Mouse (Mus musculus): Measurements from ENCODE around the gene Slc22a18.

Slc22a18 gene

GRCm38 (mm10) chr7:143473347-143474101, at the start of gene Slc22a18:
TSS of gene Slc22a18 (plus strand) at chr7:143473736.
- DNase-seq (ENCODE audit: low read depth, low spot score): no peak

DNA sequence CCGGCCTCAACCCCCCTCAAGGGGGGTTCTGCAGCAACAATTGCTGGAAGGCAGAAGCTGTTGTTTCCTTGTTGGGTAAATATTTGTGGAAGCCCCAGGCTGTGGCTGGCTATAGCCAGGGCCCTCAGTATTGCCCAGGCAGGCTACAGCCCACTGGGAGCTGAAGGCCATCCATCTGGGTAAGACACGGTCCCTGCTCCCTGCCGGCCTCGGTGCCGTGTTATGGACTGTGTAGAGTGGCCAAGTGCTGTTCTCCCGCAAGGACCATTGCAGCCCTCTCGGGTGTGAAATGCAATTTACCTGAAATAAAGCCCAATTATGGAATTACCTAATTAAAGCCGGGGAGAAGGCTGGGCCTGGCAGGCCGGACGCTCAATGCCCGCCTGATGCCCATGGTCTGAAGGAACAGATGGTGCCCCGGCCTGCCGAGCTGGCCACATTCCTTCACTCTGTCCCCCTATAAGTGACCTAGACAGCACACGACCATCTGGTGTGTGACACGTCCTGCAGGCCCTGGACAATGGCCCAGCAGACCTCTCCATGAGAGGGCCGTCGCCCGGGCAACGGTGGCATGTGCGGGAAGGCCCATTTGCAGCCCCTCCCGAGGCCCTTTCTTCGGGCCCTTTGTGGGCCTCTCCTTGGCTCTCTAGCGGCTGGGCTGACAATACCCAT, 45.3 kb upstream of the Slc22a18 start:
- no peak for DNase-seq (ENCODE audit: low read depth, low spot score)

GRCm38 (mm10) chr7:143428814-143429499, 44.6 kb upstream of the Slc22a18 start:
- DNase-seq (ENCODE audit: low read depth, low spot score): no peak

GRCm38 (mm10) chr7:143432631-143433030, 40.9 kb upstream of the Slc22a18 start:
- DNase-seq (ENCODE audit: low read depth, low spot score): no peak

GRCm38 (mm10) chr7:143433331-143433730, 40.2 kb upstream of the Slc22a18 start:
- no peak for DNase-seq (ENCODE audit: low read depth, low spot score)

- DNase-seq (ENCODE audit: low read depth, low spot score): no peak
Measured at GRCm38 (mm10) chr7:143437231-143437893, 36.2 kb upstream of the Slc22a18 start.

- no peak for DNase-seq (ENCODE audit: low read depth, low spot score)
Measured at GRCm38 (mm10) chr7:143437894-143438581, 35.5 kb upstream of the Slc22a18 start.

GRCm38 (mm10) chr7:143438965-143439364, 34.6 kb upstream of the Slc22a18 start:
- no peak for DNase-seq (ENCODE audit: low read depth, low spot score)

- DNase-seq (ENCODE audit: low read depth, low spot score): no peak
Measured at GRCm38 (mm10) chr7:143444580-143444954, 29.0 kb upstream of the Slc22a18 start.

- no peak for DNase-seq (ENCODE audit: low read depth, low spot score)
Measured at GRCm38 (mm10) chr7:143444955-143445648, 28.4 kb upstream of the Slc22a18 start.

GRCm38 (mm10) chr7:143445651-143446460, 27.7 kb upstream of the Slc22a18 start:
- DNase-seq (ENCODE audit: low read depth, low spot score): no peak

DNA sequence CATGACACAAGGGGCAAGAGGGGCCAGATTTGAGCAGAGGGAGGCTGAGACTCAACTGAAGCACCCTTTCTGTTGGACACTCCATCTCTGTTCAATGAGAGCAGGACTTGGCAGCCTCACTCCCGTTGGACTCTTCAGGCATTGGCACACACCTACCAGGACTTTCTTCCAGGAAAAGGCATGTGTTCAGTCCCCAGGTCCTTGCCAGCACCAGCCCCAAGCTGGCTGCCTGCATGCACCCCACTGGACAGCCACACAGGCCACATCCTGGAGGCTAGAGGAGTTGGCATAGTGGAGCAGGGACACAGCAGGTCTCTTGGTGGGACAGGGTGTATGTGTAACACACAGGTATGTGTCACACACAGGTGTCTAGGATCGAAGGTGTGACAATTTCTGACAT, 26.4 kb upstream of the Slc22a18 start:
- DNase-seq (ENCODE audit: low read depth, low spot score): no peak

DNA sequence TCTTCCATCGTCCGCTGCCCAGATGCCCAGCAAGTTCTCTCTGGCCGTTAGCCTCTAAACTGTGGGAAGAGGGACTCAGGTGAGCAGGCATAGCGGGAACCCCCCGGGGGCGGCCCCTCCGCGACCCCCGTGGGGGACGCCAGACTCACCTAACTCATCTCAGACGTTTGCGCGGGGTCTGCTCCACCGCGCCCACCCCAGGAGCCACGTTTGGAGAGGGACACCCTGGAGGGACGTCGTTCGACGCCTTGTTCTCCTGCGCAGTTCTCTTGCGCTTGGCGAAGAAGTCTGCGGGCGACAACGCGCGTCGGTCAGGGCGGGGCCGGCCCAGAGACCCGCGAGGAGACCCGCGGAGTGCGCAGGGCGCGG, 14.6 kb upstream of the Slc22a18 start:
- no peak for DNase-seq (ENCODE audit: low read depth, low spot score)

DNA sequence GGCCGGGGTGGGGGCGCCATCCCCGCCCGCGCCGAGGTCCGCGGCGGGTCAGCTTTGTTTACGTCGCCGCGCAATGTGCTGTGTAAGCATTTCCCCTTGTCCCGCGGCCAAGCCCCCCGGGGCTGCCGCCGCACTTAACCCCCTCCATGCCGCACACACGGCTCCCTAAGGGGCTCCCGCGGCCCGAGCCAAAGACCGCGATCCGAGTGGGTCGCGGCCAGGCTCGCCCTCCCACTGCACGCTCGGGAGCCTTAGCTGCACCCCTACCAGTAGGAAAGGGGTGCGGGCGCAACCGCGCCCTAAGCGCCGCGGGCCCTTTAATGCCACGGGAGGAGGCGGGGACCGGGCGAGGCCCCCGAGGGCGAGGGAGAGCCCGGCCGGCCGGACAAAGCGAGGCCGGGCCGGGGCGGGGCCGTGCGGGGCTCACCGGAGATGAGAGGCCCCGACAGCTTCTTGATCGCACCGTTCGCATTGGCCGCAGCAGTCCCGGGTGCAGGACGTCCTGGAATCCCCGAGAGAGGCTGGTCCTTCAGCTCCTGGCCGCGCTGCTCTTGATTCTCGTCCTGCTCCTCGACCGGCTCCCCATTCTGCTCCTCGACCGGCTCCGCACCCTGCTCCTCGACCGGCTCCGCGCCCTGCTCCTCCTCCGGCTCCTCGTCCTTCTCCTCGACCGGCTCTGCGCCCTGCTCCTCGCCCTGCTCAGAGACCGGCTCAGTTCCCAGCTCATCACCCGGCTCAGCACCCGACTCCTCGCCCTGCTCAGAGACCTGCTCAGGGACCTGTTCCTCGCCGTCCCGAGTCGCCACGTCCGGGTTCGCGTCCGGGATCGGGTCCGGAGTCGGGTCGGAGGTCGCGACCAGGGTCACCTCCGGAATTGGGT, 14.0 kb upstream of the Slc22a18 start:
- DNase-seq (ENCODE audit: low read depth, low spot score): peak; percentile 32

- DNase-seq (ENCODE audit: low read depth, low spot score): no peak
Measured at GRCm38 (mm10) chr7:143460217-143460834, 13.2 kb upstream of the Slc22a18 start.

DNA sequence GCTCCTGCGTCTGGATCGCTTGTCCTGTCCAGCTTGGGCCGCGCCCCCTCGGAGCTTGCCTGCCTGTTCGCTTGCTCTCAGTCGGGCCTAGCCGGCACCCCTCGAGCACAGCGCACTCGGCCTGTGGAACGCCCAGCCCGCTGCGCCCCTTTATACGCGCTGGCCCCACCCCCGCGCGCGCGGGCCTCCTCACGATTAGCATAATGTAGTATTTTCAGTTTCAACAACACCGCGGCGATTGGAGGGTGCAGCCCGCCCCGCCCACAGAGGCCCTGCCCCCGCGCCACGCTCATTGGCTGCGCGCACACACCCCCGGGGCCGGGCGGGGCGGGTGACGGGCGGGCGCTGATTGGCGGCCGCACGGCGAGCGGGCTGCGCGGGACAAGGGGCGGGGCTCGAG, 12.7 kb upstream of the Slc22a18 start, which contains the start of gene Cdkn1c:
Cdkn1c (minus strand) TSS at position 177 of the 400 bp plus-strand sequence.
- DNase-seq (ENCODE audit: low read depth, low spot score): peak; percentile 94

DNA sequence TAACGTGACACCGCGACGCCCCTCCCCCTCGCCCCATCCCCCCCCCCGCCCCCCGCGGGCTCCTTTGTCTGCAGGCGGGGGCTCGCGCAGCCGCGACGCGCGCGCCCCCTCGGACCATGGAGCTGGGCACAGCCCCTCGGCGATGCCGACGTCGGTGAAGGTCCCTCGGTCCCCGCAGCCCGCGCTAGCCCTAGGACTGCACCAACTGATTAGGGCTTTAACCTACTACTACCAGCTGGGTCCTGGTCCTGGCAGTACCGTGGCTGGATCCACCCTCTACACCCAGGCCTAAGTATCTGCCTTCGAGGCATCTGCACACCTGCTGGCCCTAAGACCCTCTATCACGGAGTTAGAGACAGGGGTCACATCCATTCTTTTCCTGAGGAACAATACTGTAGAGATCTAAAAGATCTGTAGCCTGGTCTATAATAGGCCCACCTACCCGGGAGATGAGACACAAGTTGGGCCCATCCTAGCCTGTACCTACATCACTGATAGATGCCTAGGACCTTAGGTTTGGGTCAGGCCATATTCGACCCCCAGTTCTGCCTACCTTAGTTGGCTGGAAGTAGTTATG, 12.2 kb upstream of the Slc22a18 start:
- no peak for DNase-seq (ENCODE audit: low read depth, low spot score)

DNA sequence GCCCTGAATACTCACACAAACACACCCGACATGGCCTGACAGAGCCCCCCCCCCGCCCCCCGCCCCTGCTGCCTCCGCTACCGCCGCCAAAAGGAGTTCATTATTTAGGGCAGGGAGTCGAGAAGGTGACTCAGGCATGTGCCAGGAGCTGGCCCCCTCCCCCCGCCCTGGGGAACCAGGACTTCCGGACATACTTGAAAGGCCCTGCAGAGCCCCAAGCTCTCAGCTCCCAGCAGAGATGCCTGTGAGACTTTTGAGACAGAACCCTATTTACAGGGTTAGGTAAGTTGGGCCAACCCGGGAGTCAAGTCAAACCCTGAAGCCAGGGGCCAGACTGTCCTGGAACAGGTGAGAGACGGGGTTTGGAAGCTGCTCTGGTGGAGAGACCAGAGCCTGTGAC, 11.6 kb upstream of the Slc22a18 start:
- peak; percentile 35 for DNase-seq (ENCODE audit: low read depth, low spot score)
